Mouse (Mus musculus): ENCODE data around the gene Col7a1.

GRCm38 (mm10) chr9:109010316-109010690 lies 56.9 kb downstream of the Col7a1 start:
- TF ChIP-seq CTCF (IDR thresholded peaks at IDR 0.05; ENCODE audit: low read depth) = no peak
- no peak for TF ChIP-seq EP300 (optimal IDR thresholded peaks at IDR 0.05)
